Mouse (Mus musculus) embryonic fibroblast, embryonic 13.5 days (primary cell): ENCODE results near the gene Ttll11. TPM values are rescaled to one million over a fixed set of nuclear protein-coding genes. Genes with fewer than 3 reads are reported as not detected.
A peak's percentile ranks its signal among the peaks of the same experiment; 100 is the strongest.

Source experiments
- H3K27ac ChIP-seq: 2 replicates; pipeline ENCODE4 v1.5.1; 2012; ENCODE audit warnings: low read length, control low read depth, inconsistent platforms; ENCODE audit not compliant: insufficient read depth
- H3K4me1 ChIP-seq: 2 replicates; pipeline ENCODE4 v1.6.1; 2011; ENCODE audit warnings: low read length; ENCODE audit not compliant: control insufficient read depth, insufficient read depth
- H3K4me3 ChIP-seq: 2 replicates; pipeline ENCODE4 v1.5.1; 2011; ENCODE audit warnings: mild to moderate bottlenecking, control low read depth, low read length; ENCODE audit not compliant: insufficient read depth
- CTCF ChIP-seq: IDR thresholded peaks from 2 replicates; pipeline ENCODE4 v1.5.1; 2011; ENCODE audit warnings: mild to moderate bottlenecking, control low read depth, low read length, moderate library complexity, borderline replicate concordance; ENCODE audit not compliant: insufficient read depth
- POLR2A ChIP-seq: IDR thresholded peaks from 2 replicates; pipeline ENCODE4 v1.6.1; 2011; ENCODE audit warnings: low read depth, mild to moderate bottlenecking, control low read depth, low read length, moderate library complexity
- polyA plus RNA-seq: library from polyadenylated mRNA; stranded (reverse); fragments of >200 nt; gene quantifications from 2 replicates; pipeline ENCODE4 v1.2.4, GENCODE M21; 2011; ENCODE audit warnings: low read depth; ENCODE audit not compliant: missing spikeins, insufficient read length

Gene Ttll11
- 4.6 and 4.9 TPM in 2 replicates for polyA plus RNA-seq

GRCm38 (mm10) chr2:35979644-35980021, at the start of gene Ttll11:
Gene Ttll11, minus strand, starts transcription at chr2:35979913.
- peak within 1 kb of the TSS; percentile 72 for H3K4me3 ChIP-seq
- no peak within 1 kb of the TSS for H3K27ac ChIP-seq
- no peaks in the 10 kb centered on the region for H3K4me1 ChIP-seq
- no peak for TF ChIP-seq CTCF
- TF ChIP-seq POLR2A, result peak; percentile 49

GRCm38 (mm10) chr2:36023291-36023690, 43.6 kb upstream of the Ttll11 start:
- no peaks in the 10 kb centered on the region for H3K4me1 ChIP-seq
- TF ChIP-seq CTCF, result no peak
- TF ChIP-seq POLR2A, result no peak

GRCm38 (mm10) chr2:36021385-36022159, 41.9 kb upstream of the Ttll11 start:
- H3K27ac ChIP-seq, result no peak overlapping the region
- H3K4me3 ChIP-seq, result no peak overlapping the region; the same call in 1 of the 2 replicates
- TF ChIP-seq CTCF (peak; percentile 79; the same call in 1 of the 2 replicates), POLR2A (no peak)
- H3K4me1 ChIP-seq, result no peaks in the 10 kb centered on the region

More at GRCm38 (mm10) chr2:36023291-36023690, 43.6 kb upstream of the Ttll11 start:
- H3K27ac ChIP-seq, result no peak overlapping the region
- no peak overlapping the region for H3K4me3 ChIP-seq

GRCm38 (mm10) chr2:36013010-36013409, 33.3 kb upstream of the Ttll11 start:
- no peaks in the 10 kb centered on the region for H3K4me1 ChIP-seq
- TF ChIP-seq POLR2A (no peak), CTCF (no peak)
- H3K4me3 ChIP-seq, result no peak overlapping the region
- no peak overlapping the region for H3K27ac ChIP-seq

GRCm38 (mm10) chr2:36011331-36011825, 31.7 kb upstream of the Ttll11 start:
- H3K4me1 ChIP-seq, result no peaks in the 10 kb centered on the region
- peak overlapping the region; percentile 33 for H3K4me3 ChIP-seq
- no peak overlapping the region for H3K27ac ChIP-seq
- TF ChIP-seq POLR2A, result no peak
- no peak for TF ChIP-seq CTCF

GRCm38 (mm10) chr2:36010579-36010978, 30.9 kb upstream of the Ttll11 start:
- Histone ChIP-seq H3K27ac (no peak overlapping the region), H3K4me1 (no peaks in the 10 kb centered on the region), H3K4me3 (no peak overlapping the region)
- no peak for TF ChIP-seq CTCF
- no peak for TF ChIP-seq POLR2A

GRCm38 (mm10) chr2:36009386-36009785, 29.7 kb upstream of the Ttll11 start:
- Histone ChIP-seq H3K27ac (no peak overlapping the region), H3K4me3 (no peak overlapping the region), H3K4me1 (no peaks in the 10 kb centered on the region)
- TF ChIP-seq POLR2A (no peak), CTCF (peak; percentile 39; the same call in 1 of the 2 replicates)

GRCm38 (mm10) chr2:36008071-36008470, 28.4 kb upstream of the Ttll11 start:
- no peak overlapping the region for H3K27ac ChIP-seq
- peak; percentile 62; the same call in 1 of the 2 replicates for TF ChIP-seq CTCF
- no peak for TF ChIP-seq POLR2A
- no peak overlapping the region for H3K4me3 ChIP-seq
- no peaks in the 10 kb centered on the region for H3K4me1 ChIP-seq

GRCm38 (mm10) chr2:36002188-36002587, 22.5 kb upstream of the Ttll11 start:
- H3K4me1 ChIP-seq, result no peaks in the 10 kb centered on the region
- TF ChIP-seq CTCF (no peak), POLR2A (no peak)
- no peak overlapping the region for H3K4me3 ChIP-seq
- no peak overlapping the region for H3K27ac ChIP-seq

GRCm38 (mm10) chr2:36000390-36000789, 20.7 kb upstream of the Ttll11 start:
- no peaks in the 10 kb centered on the region for H3K4me1 ChIP-seq
- no peak for TF ChIP-seq CTCF
- no peak for TF ChIP-seq POLR2A
- no peak overlapping the region for H3K27ac ChIP-seq
- H3K4me3 ChIP-seq, result no peak overlapping the region
